In the genomic region with DNA sequence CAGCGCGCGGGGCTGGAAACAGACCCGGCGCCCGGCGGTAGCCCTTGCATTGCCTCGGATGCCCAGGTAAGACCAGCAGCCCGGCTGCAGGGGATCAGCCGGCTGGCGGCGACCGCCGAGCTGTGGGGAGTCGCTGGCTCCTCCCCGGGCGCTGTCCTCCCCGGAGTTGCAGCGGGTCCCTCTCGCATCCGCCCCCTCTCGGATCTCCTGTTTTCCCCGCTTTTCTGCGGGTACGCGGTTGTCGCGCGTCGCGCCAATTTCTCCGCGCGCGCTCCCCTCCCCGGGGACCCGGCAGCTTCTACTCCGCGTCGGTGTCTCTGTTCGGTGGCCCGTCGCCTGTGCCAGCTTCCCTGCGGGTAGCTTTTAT, we compare ENCODE assay signal across 8 mouse cellular contexts. TPM values are rescaled to one million over a fixed set of nuclear protein-coding genes. Genes with fewer than 3 reads are reported as not detected.
A peak's percentile ranks its signal among the peaks of the same experiment; 100 is the strongest.
DNase-seq lines count a peak whose midpoint lies in the region; ATAC-seq and TF ChIP-seq lines count a peak whose summit lies in the region.

No protein-coding gene starts in this region.

- no peaks in the 10 kb centered on the region for H3K9me3 ChIP-seq in embryonic facial prominence, embryonic 15.5 days (replicated peaks)
- no peaks in the 10 kb centered on the region for H3K9me3 ChIP-seq in limb, embryonic 13.5 days
- H3K9me3 ChIP-seq in stomach, embryonic 14.5 days (ENCODE audit: control insufficient read depth, low read depth, low read length) = no peaks in the 10 kb centered on the region

- intact Hi-C loops in heart, adult 2 months (cut with DNase I) = loop anchor here (2.0 to 5.0 kb wide), 4 partner anchors 30 to 78 kb away; no protein-coding TSS in a partner anchor

- peaks cover 11% of the 10 kb centered on the region for H3K4me1 ChIP-seq in heart, adult 2 months (ENCODE audit: control insufficient read depth, insufficient read depth, low read length)
- peaks cover 27% of the 10 kb centered on the region for H3K4me1 ChIP-seq in embryonic facial prominence, embryonic 15.5 days
- H3K4me1 ChIP-seq in limb, embryonic 13.5 days = peaks cover 26% of the 10 kb centered on the region
- peaks cover 18% of the 10 kb centered on the region for H3K4me1 ChIP-seq in stomach, embryonic 14.5 days (ENCODE audit: control insufficient read depth, insufficient read depth, low read length)

- H3K27me3 ChIP-seq in heart, adult 2 months (ENCODE audit: control insufficient read depth, insufficient read depth, low read length) = no peaks in the 10 kb centered on the region
- H3K27me3 ChIP-seq in C2C12 (ENCODE audit: control insufficient read depth, insufficient read depth, insufficient read length) = no peaks in the 10 kb centered on the region
- H3K27me3 ChIP-seq in embryonic facial prominence, embryonic 15.5 days = no peaks in the 10 kb centered on the region
- H3K27me3 ChIP-seq in limb, embryonic 13.5 days = no peaks in the 10 kb centered on the region
- no peaks in the 10 kb centered on the region for H3K27me3 ChIP-seq in stomach, embryonic 14.5 days (ENCODE audit: control insufficient read depth, insufficient read depth, low read length)

- peak overlapping the region; percentile 76 for H3K4me2 ChIP-seq in embryonic facial prominence, embryonic 15.5 days (replicated peaks)
- peak overlapping the region; percentile 70 for H3K4me2 ChIP-seq in limb, embryonic 13.5 days (replicated peaks)
- peak overlapping the region; percentile 40 for H3K4me2 ChIP-seq in stomach, embryonic 14.5 days (replicated peaks; ENCODE audit: low read depth, low read length)

- TF ChIP-seq POLR2A in heart, adult 2 months (IDR thresholded peaks at IDR 0.05; ENCODE audit: insufficient read depth, low read depth, low read length) = no peak

- under 1% methylated on average over 44 of the region's 44 CpGs for WGBS in heart, adult 2 months
- 0% methylated on average over 36 of the region's 44 CpGs for WGBS in embryonic facial prominence, embryonic 15.5 days
- WGBS in limb, embryonic 13.5 days = under 1% methylated on average over 41 of the region's 44 CpGs
- WGBS in stomach, embryonic 14.5 days = under 1% methylated on average over 44 of the region's 44 CpGs

- H3K27ac ChIP-seq in heart, adult 2 months = peak overlapping the region; percentile 97
- peak overlapping the region; percentile 93 for H3K27ac ChIP-seq in embryonic facial prominence, embryonic 15.5 days (replicated peaks)
- H3K27ac ChIP-seq in limb, embryonic 13.5 days = peak overlapping the region; percentile 77
- peak overlapping the region; percentile 88 for H3K27ac ChIP-seq in stomach, embryonic 14.5 days (ENCODE audit: low read length)

- peaks cover 14% of the 10 kb centered on the region for H3K36me3 ChIP-seq in heart, adult 2 months (ENCODE audit: control insufficient read depth, insufficient read depth, low read length)
- H3K36me3 ChIP-seq in C2C12 (ENCODE audit: control insufficient read depth, insufficient read depth) = peaks cover 10% of the 10 kb centered on the region
- H3K36me3 ChIP-seq in embryonic facial prominence, embryonic 15.5 days = 0 out of 2 replicates have a peak, but pooled peaks cover 7% of the 10 kb centered on the region
- peaks cover under 1% of the 10 kb centered on the region; the same call in 1 of the 2 replicates for H3K36me3 ChIP-seq in limb, embryonic 13.5 days
- peaks cover 3% of the 10 kb centered on the region; the same call in 1 of the 2 replicates for H3K36me3 ChIP-seq in stomach, embryonic 14.5 days (ENCODE audit: control insufficient read depth, insufficient read depth, low read length)

- H3K9ac ChIP-seq in heart, adult 2 months (ENCODE audit: low read depth, low read length) = peak overlapping the region; percentile 76
- H3K9ac ChIP-seq in embryonic facial prominence, embryonic 15.5 days = peak overlapping the region; percentile 59
- peak overlapping the region; percentile 80 for H3K9ac ChIP-seq in limb, embryonic 13.5 days
- H3K9ac ChIP-seq in stomach, embryonic 14.5 days (replicated peaks; ENCODE audit: low read depth, low read length) = peak overlapping the region; percentile 49

- no peak for TF ChIP-seq EP300 in heart, adult 2 months (IDR thresholded peaks at IDR 0.05; ENCODE audit: insufficient read depth, low read depth, low read length)

- H3K4me3 ChIP-seq in heart, adult 2 months = peak overlapping the region; percentile 88
- H3K4me3 ChIP-seq in C2C12 (ENCODE audit: insufficient read depth, poor library complexity, severe bottlenecking) = peak overlapping the region; percentile 72
- peak overlapping the region; percentile 73 for H3K4me3 ChIP-seq in embryonic facial prominence, embryonic 15.5 days (replicated peaks)
- H3K4me3 ChIP-seq in limb, embryonic 13.5 days = peak overlapping the region; percentile 77
- H3K4me3 ChIP-seq in stomach, embryonic 14.5 days (ENCODE audit: low read depth, low read length) = peak overlapping the region; percentile 58

- TF ChIP-seq CTCF in heart, adult 2 months (IDR thresholded peaks at IDR 0.05) = peak; percentile 32
- TF ChIP-seq CTCF in C2C12 (IDR thresholded peaks at IDR 0.05; ENCODE audit: control insufficient read depth, insufficient read depth, insufficient read length) = no peak

- ATAC-seq in embryonic facial prominence, embryonic 15.5 days (ENCODE audit: insufficient number of reproducible peaks, low FRiP score, low TSS enrichment, low read depth) = peak; percentile 83
- peak; percentile 88 for ATAC-seq in limb, embryonic 13.5 days (ENCODE audit: low FRiP score, low read depth)
- peak; percentile 81 for ATAC-seq in stomach, embryonic 14.5 days (ENCODE audit: insufficient number of reproducible peaks, insufficient read depth, low FRiP score, low read depth)

- peaks cover 4% of the 10 kb centered on the region for H3K79me2 ChIP-seq in heart, adult 2 months (replicated peaks; ENCODE audit: control insufficient read depth, insufficient read depth, low read length)
- H3K79me2 ChIP-seq in C2C12 (ENCODE audit: control insufficient read depth, insufficient read depth) = peaks cover 77% of the 10 kb centered on the region

- peak overlapping the region; percentile 69 for H3ac ChIP-seq in C2C12 (ENCODE audit: control insufficient read depth, insufficient read length, low read depth)

- H3K79me3 ChIP-seq in C2C12 (ENCODE audit: low read depth) = peaks cover 27% of the 10 kb centered on the region

- DNase-seq in heart, adult 2 months = no peak
- no peak for DNase-seq in heart, adult 8-10 months (ENCODE audit: low spot score)
- no peak for DNase-seq in adrenal gland, adult 2 months
- no peak for DNase-seq in layer of hippocampus, postnatal 14 days (ENCODE audit: low spot score in 2 of 2)

TF ChIP-seq in C2C12, 6 proteins besides CTCF, POLR2A, EP300 and RAD21:
- TF ChIP-seq MYOD1 (IDR thresholded peaks at IDR 0.05; ENCODE audit: control insufficient read depth, insufficient read length, low read depth) (no peak), USF1 (IDR thresholded peaks at IDR 0.05; ENCODE audit: low read depth) (no peak), FOSL1 (IDR thresholded peaks at IDR 0.05; ENCODE audit: insufficient read depth, low read length, poor library complexity, severe bottlenecking) (no peak), CEBPB (IDR thresholded peaks at IDR 0.05; ENCODE audit: low read depth) (no peak), MYOG (IDR thresholded peaks at IDR 0.05; ENCODE audit: control insufficient read depth, extremely low read depth, insufficient read length) (no peak), MAX (IDR thresholded peaks at IDR 0.05) (no peak)

RNA-seq across cellular contexts. Expression of a gene that starts 0.4 kb away (rescaled TPM):
- 10 to 100 TPM; 46.7 to 48.8 TPM for total RNA-seq in heart, adult 2 months (2021)
- polyA plus RNA-seq in heart, adult 2 months (2012; rRNA removed) = 23.4 and 45.9 TPM in 2 replicates
- total RNA-seq in heart, adult 8-10 months (2022) = 10 to 100 TPM; 44.7 to 54.0 (median 46.4) TPM
- polyA plus RNA-seq in C2C12 (2012; fragmentation: generic; extraction: Trizol) = 7.7 TPM
- 16.6 and 16.7 TPM in 2 replicates for polyA plus RNA-seq in embryonic facial prominence, embryonic 15.5 days (2015; fragmentation: Nextera tagmentation; extraction: Ambion mirVana)
- polyA plus RNA-seq in limb, embryonic 13.5 days (2015; fragmentation: Nextera tagmentation; extraction: Ambion mirVana) = 17.9 and 18.6 TPM in 2 replicates
- polyA plus RNA-seq in stomach, embryonic 14.5 days (2014; fragmentation: Nextera tagmentation; extraction: Ambion mirVana) = 15.7 and 17.1 TPM in 2 replicates
- total RNA-seq in adrenal gland, adult 2 months (2021) = 10 to 100 TPM; 26.3 to 35.1 TPM
- 13.5 and 14.5 TPM in 2 replicates for polyA plus RNA-seq in adrenal gland, adult 2 months (2012; rRNA removed)
- total RNA-seq in layer of hippocampus, postnatal 14 days (2021) = 10 to 100 TPM; 30.9 to 32.8 TPM

RNA-seq across cellular contexts. Expression of a gene that starts 0.5 kb away (rescaled TPM):
- 10 to 100 TPM; 51.3 to 58.3 TPM for total RNA-seq in heart, adult 2 months (2021)
- 19.2 and 33.6 TPM in 2 replicates for polyA plus RNA-seq in heart, adult 2 months (2012; rRNA removed)
- 10 to 100 TPM; 65.3 to 73.3 (median 69.0) TPM for total RNA-seq in heart, adult 8-10 months (2022)
- 10.2 TPM for polyA plus RNA-seq in C2C12 (2012; fragmentation: generic; extraction: Trizol)
- polyA plus RNA-seq in embryonic facial prominence, embryonic 15.5 days (2015; fragmentation: Nextera tagmentation; extraction: Ambion mirVana) = 26.2 and 31.4 TPM in 2 replicates
- polyA plus RNA-seq in limb, embryonic 13.5 days (2015; fragmentation: Nextera tagmentation; extraction: Ambion mirVana) = 32.0 and 32.9 TPM in 2 replicates
- 31.7 and 34.5 TPM in 2 replicates for polyA plus RNA-seq in stomach, embryonic 14.5 days (2014; fragmentation: Nextera tagmentation; extraction: Ambion mirVana)
- 10 to 100 TPM; 58.7 to 59.7 TPM for total RNA-seq in adrenal gland, adult 2 months (2021)
- 6.0 and 6.4 TPM in 2 replicates for polyA plus RNA-seq in adrenal gland, adult 2 months (2012; rRNA removed)
- 10 to 100 TPM; 21.4 to 23.9 TPM for total RNA-seq in layer of hippocampus, postnatal 14 days (2021)

RNA-seq across cellular contexts. Expression of a gene that starts 28.7 kb away (rescaled TPM):
- total RNA-seq in heart, adult 2 months (2021) = 1 to 10 TPM; 7.6 to 8.1 TPM
- polyA plus RNA-seq in heart, adult 2 months (2012; rRNA removed) = 2.7 and 4.2 TPM in 2 replicates
- 1 to 10 TPM; 7.0 to 8.3 (median 7.8) TPM for total RNA-seq in heart, adult 8-10 months (2022)
- 10.6 TPM for polyA plus RNA-seq in C2C12 (2012; fragmentation: generic; extraction: Trizol)
- 20.0 and 22.0 TPM in 2 replicates for polyA plus RNA-seq in embryonic facial prominence, embryonic 15.5 days (2015; fragmentation: Nextera tagmentation; extraction: Ambion mirVana)
- polyA plus RNA-seq in limb, embryonic 13.5 days (2015; fragmentation: Nextera tagmentation; extraction: Ambion mirVana) = 21.7 and 22.1 TPM in 2 replicates
- polyA plus RNA-seq in stomach, embryonic 14.5 days (2014; fragmentation: Nextera tagmentation; extraction: Ambion mirVana) = 22.9 and 24.0 TPM in 2 replicates
- total RNA-seq in adrenal gland, adult 2 months (2021) = 1 to 10 TPM; 5.0 to 7.1 TPM
- 0.69 and 0.80 TPM in 2 replicates for polyA plus RNA-seq in adrenal gland, adult 2 months (2012; rRNA removed)
- total RNA-seq in layer of hippocampus, postnatal 14 days (2021) = 10 to 100 TPM; 18.2 to 19.3 TPM
